Mouse (Mus musculus): ENCODE data around the gene Lyz2. TPM values are rescaled to one million over a fixed set of nuclear protein-coding genes. Genes with fewer than 3 reads are reported as not detected.

The Lyz2 gene
- polyA plus RNA-seq (2012; rRNA removed) (37.7 and 38.7 TPM in 2 replicates), polyA plus RNA-seq (2014; fragmentation: Nextera tagmentation; extraction: Ambion mirVana) (95.7 and 105 TPM in 2 replicates)

GRCm38 (mm10) chr10:117282049-117282448, at the start of gene Lyz2:
TSS of gene Lyz2 (minus strand) at chr10:117282321.
- WGBS, result 61% methylated on average over 4 of the region's 4 CpGs
- no peak for TF ChIP-seq POLR2A (IDR thresholded peaks at IDR 0.05; ENCODE audit: borderline replicate concordance, extremely low read depth, insufficient read depth, insufficient read length)
- no peak for DNase-seq (ENCODE audit: low spot score)

GRCm38 (mm10) chr10:117330521-117330920, 48.4 kb upstream of the Lyz2 start:
- Histone ChIP-seq H3K9me3 (ENCODE audit: control insufficient read depth, low read length) (no peaks in the 10 kb centered on the region), H3K9ac (ENCODE audit: low read depth, low read length, severe bottlenecking) (no peak overlapping the region), H3K4me3 (replicated peaks; ENCODE audit: low read length) (no peak overlapping the region), H3K36me3 (ENCODE audit: control insufficient read depth, insufficient read depth, low read length) (no peaks in the 10 kb centered on the region), H3K4me2 (replicated peaks; ENCODE audit: low read depth, low read length, severe bottlenecking) (no peak overlapping the region), H3K4me1 (ENCODE audit: control insufficient read depth, insufficient read depth, low read length) (0 out of 2 replicates have a peak, but pooled peaks cover 2% of the 10 kb centered on the region), H3K27ac (replicated peaks; ENCODE audit: low read depth, low read length) (no peak overlapping the region), H3K27me3 (ENCODE audit: control insufficient read depth, insufficient read depth, low read length) (no peaks in the 10 kb centered on the region)
- WGBS, result 78% methylated on average over 5 of the region's 5 CpGs
- no peak for DNase-seq (ENCODE audit: low spot score)
- TF ChIP-seq POLR2A (IDR thresholded peaks at IDR 0.05; ENCODE audit: borderline replicate concordance, extremely low read depth, insufficient read depth, insufficient read length), result no peak
- no peak for ATAC-seq (ENCODE audit: low FRiP score, low read depth)

More at GRCm38 (mm10) chr10:117282049-117282448, at the start of gene Lyz2:
- H3K36me3 ChIP-seq (ENCODE audit: control insufficient read depth, insufficient read depth, low read length), result no peaks in the 10 kb centered on the region
- H3K4me3 ChIP-seq (replicated peaks; ENCODE audit: low read length), result no peak within 1 kb of the TSS
- H3K9me3 ChIP-seq (ENCODE audit: control insufficient read depth, low read length), result no peaks in the 10 kb centered on the region
- ATAC-seq (ENCODE audit: low FRiP score, low read depth), result no peak
- H3K4me1 ChIP-seq (ENCODE audit: control insufficient read depth, insufficient read depth, low read length), result no peaks in the 10 kb centered on the region
- no peak within 1 kb of the TSS for H3K9ac ChIP-seq (ENCODE audit: low read depth, low read length, severe bottlenecking)
- H3K27me3 ChIP-seq (ENCODE audit: control insufficient read depth, insufficient read depth, low read length), result no peaks in the 10 kb centered on the region
- no peak within 1 kb of the TSS for H3K4me2 ChIP-seq (replicated peaks; ENCODE audit: low read depth, low read length, severe bottlenecking)
- H3K27ac ChIP-seq (replicated peaks; ENCODE audit: low read depth, low read length), result no peak within 1 kb of the TSS

GRCm38 (mm10) chr10:117323782-117324181, 41.7 kb upstream of the Lyz2 start:
- H3K27me3 ChIP-seq (ENCODE audit: control insufficient read depth, insufficient read depth, low read length), result no peaks in the 10 kb centered on the region
- no peak overlapping the region for H3K4me3 ChIP-seq (replicated peaks; ENCODE audit: low read length)
- no peaks in the 10 kb centered on the region for H3K36me3 ChIP-seq (ENCODE audit: control insufficient read depth, insufficient read depth, low read length)
- no peaks in the 10 kb centered on the region for H3K4me1 ChIP-seq (ENCODE audit: control insufficient read depth, insufficient read depth, low read length)
- DNase-seq (ENCODE audit: low spot score) (no peak), ATAC-seq (ENCODE audit: low FRiP score, low read depth) (no peak)
- H3K27ac ChIP-seq (replicated peaks; ENCODE audit: low read depth, low read length), result no peak overlapping the region
- no peak overlapping the region for H3K9ac ChIP-seq (ENCODE audit: low read depth, low read length, severe bottlenecking)
- 83% methylated on average over 7 of the region's 7 CpGs for WGBS
- no peak for TF ChIP-seq POLR2A (IDR thresholded peaks at IDR 0.05; ENCODE audit: borderline replicate concordance, extremely low read depth, insufficient read depth, insufficient read length)
- H3K9me3 ChIP-seq (ENCODE audit: control insufficient read depth, low read length), result no peaks in the 10 kb centered on the region
- H3K4me2 ChIP-seq (replicated peaks; ENCODE audit: low read depth, low read length, severe bottlenecking), result no peak overlapping the region

- no peak overlapping the region for H3K4me2 ChIP-seq (replicated peaks; ENCODE audit: low read depth, low read length, severe bottlenecking)
- H3K9me3 ChIP-seq (ENCODE audit: control insufficient read depth, low read length), result no peaks in the 10 kb centered on the region
- H3K27ac ChIP-seq (replicated peaks; ENCODE audit: low read depth, low read length), result no peak overlapping the region
- no peak overlapping the region for H3K4me3 ChIP-seq (replicated peaks; ENCODE audit: low read length)
- DNase-seq (ENCODE audit: low spot score), result no peak
- no peaks in the 10 kb centered on the region for H3K27me3 ChIP-seq (ENCODE audit: control insufficient read depth, insufficient read depth, low read length)
- TF ChIP-seq POLR2A (IDR thresholded peaks at IDR 0.05; ENCODE audit: borderline replicate concordance, extremely low read depth, insufficient read depth, insufficient read length), result no peak
- H3K9ac ChIP-seq (ENCODE audit: low read depth, low read length, severe bottlenecking), result no peak overlapping the region
- no peaks in the 10 kb centered on the region for H3K4me1 ChIP-seq (ENCODE audit: control insufficient read depth, insufficient read depth, low read length)
- no peaks in the 10 kb centered on the region for H3K36me3 ChIP-seq (ENCODE audit: control insufficient read depth, insufficient read depth, low read length)
- no peak for ATAC-seq (ENCODE audit: low FRiP score, low read depth)
- WGBS, result 95% methylated on average over 5 of the region's 5 CpGs
Measured at GRCm38 (mm10) chr10:117322630-117323029, 40.5 kb upstream of the Lyz2 start.

GRCm38 (mm10) chr10:117320571-117320981, 38.5 kb upstream of the Lyz2 start:
- DNase-seq (ENCODE audit: low spot score) (no peak), ATAC-seq (ENCODE audit: low FRiP score, low read depth) (no peak)
- H3K4me3 ChIP-seq (replicated peaks; ENCODE audit: low read length), result no peak overlapping the region
- no peak overlapping the region for H3K9ac ChIP-seq (ENCODE audit: low read depth, low read length, severe bottlenecking)
- TF ChIP-seq POLR2A (IDR thresholded peaks at IDR 0.05; ENCODE audit: borderline replicate concordance, extremely low read depth, insufficient read depth, insufficient read length), result no peak
- no peaks in the 10 kb centered on the region for H3K36me3 ChIP-seq (ENCODE audit: control insufficient read depth, insufficient read depth, low read length)
- no peaks in the 10 kb centered on the region for H3K9me3 ChIP-seq (ENCODE audit: control insufficient read depth, low read length)
- no peak overlapping the region for H3K27ac ChIP-seq (replicated peaks; ENCODE audit: low read depth, low read length)
- no peaks in the 10 kb centered on the region for H3K27me3 ChIP-seq (ENCODE audit: control insufficient read depth, insufficient read depth, low read length)
- 84% methylated on average over 3 of the region's 3 CpGs for WGBS
- no peak overlapping the region for H3K4me2 ChIP-seq (replicated peaks; ENCODE audit: low read depth, low read length, severe bottlenecking)
- H3K4me1 ChIP-seq (ENCODE audit: control insufficient read depth, insufficient read depth, low read length), result no peaks in the 10 kb centered on the region

- H3K9me3 ChIP-seq (ENCODE audit: control insufficient read depth, low read length), result no peaks in the 10 kb centered on the region
- no peaks in the 10 kb centered on the region for H3K27me3 ChIP-seq (ENCODE audit: control insufficient read depth, insufficient read depth, low read length)
- H3K9ac ChIP-seq (ENCODE audit: low read depth, low read length, severe bottlenecking), result no peak overlapping the region
- no peak overlapping the region for H3K4me2 ChIP-seq (replicated peaks; ENCODE audit: low read depth, low read length, severe bottlenecking)
- no peak for TF ChIP-seq POLR2A (IDR thresholded peaks at IDR 0.05; ENCODE audit: borderline replicate concordance, extremely low read depth, insufficient read depth, insufficient read length)
- H3K4me3 ChIP-seq (replicated peaks; ENCODE audit: low read length), result no peak overlapping the region
- H3K4me1 ChIP-seq (ENCODE audit: control insufficient read depth, insufficient read depth, low read length), result no peaks in the 10 kb centered on the region
- no peaks in the 10 kb centered on the region for H3K36me3 ChIP-seq (ENCODE audit: control insufficient read depth, insufficient read depth, low read length)
- DNase-seq (ENCODE audit: low spot score) (no peak), ATAC-seq (ENCODE audit: low FRiP score, low read depth) (no peak)
- 88% methylated on average over 11 of the region's 11 CpGs for WGBS
- H3K27ac ChIP-seq (replicated peaks; ENCODE audit: low read depth, low read length), result no peak overlapping the region
Measured at GRCm38 (mm10) chr10:117316391-117316790, 34.3 kb upstream of the Lyz2 start.

All from limb, embryonic 14.5 days (tissue).